Mouse (Mus musculus): ENCODE results near the gene Garnl3. TPM values are rescaled to one million over a fixed set of nuclear protein-coding genes. Genes with fewer than 3 reads are reported as not detected.

Gene Garnl3
- polyA plus RNA-seq, 1 experiment from 2014 or later, result 1.2 TPM

GRCm38 (mm10) chr2:32960273-32960672 is 171.2 kb downstream of the Garnl3 start:
- H3K27ac ChIP-seq, result no peak overlapping the region
- WGBS (ENCODE audit: insufficient replicate concordance), result 70% methylated on average over 4 of the region's 4 CpGs
- no peak for ATAC-seq (ENCODE audit: low read depth)
- peaks cover 32% of the 10 kb centered on the region for H3K36me3 ChIP-seq
- peak overlapping the region; percentile 84 for H3K4me3 ChIP-seq (replicated peaks)
- peaks cover 53% of the 10 kb centered on the region for H3K4me1 ChIP-seq (replicated peaks)
- DNase-seq, result no peak
- no peaks in the 10 kb centered on the region for H3K27me3 ChIP-seq
- peak overlapping the region; percentile 97 for H3K4me2 ChIP-seq
- peak overlapping the region; percentile 95 for H3K9ac ChIP-seq
- H3K9me3 ChIP-seq (replicated peaks), result no peaks in the 10 kb centered on the region

- ATAC-seq (ENCODE audit: low read depth) (no peak), DNase-seq (no peak)
- H3K9me3 ChIP-seq (replicated peaks), result peaks cover 4% of the 10 kb centered on the region; the same call in 1 of the 2 replicates
- no peak overlapping the region for H3K4me2 ChIP-seq
- 60% methylated on average over 8 of the region's 8 CpGs for WGBS (ENCODE audit: insufficient replicate concordance)
- no peak overlapping the region for H3K9ac ChIP-seq
- no peak overlapping the region for H3K4me3 ChIP-seq (replicated peaks)
- peaks cover 24% of the 10 kb centered on the region for H3K4me1 ChIP-seq (replicated peaks)
- H3K27me3 ChIP-seq, result no peaks in the 10 kb centered on the region
- peaks cover 30% of the 10 kb centered on the region for H3K36me3 ChIP-seq
- no peak overlapping the region for H3K27ac ChIP-seq
Measured at GRCm38 (mm10) chr2:32957344-32957743, 174.1 kb downstream of the Garnl3 start.

- peaks cover 4% of the 10 kb centered on the region; the same call in 1 of the 2 replicates for H3K9me3 ChIP-seq (replicated peaks)
- ATAC-seq (ENCODE audit: low read depth), result no peak
- no peaks in the 10 kb centered on the region for H3K27me3 ChIP-seq
- peaks cover 2% of the 10 kb centered on the region; the same call in 1 of the 2 replicates for H3K4me1 ChIP-seq (replicated peaks)
- no peak overlapping the region for H3K27ac ChIP-seq
- no peak overlapping the region for H3K9ac ChIP-seq
- 81% methylated on average over 2 of the region's 2 CpGs for WGBS (ENCODE audit: insufficient replicate concordance)
- DNase-seq, result no peak
- peaks cover 37% of the 10 kb centered on the region for H3K36me3 ChIP-seq
- H3K4me3 ChIP-seq (replicated peaks), result no peak overlapping the region
- no peak overlapping the region for H3K4me2 ChIP-seq
Measured at GRCm38 (mm10) chr2:32954581-32954980, 176.9 kb downstream of the Garnl3 start.

GRCm38 (mm10) chr2:32947454-32947853 is 184.0 kb downstream of the Garnl3 start:
- 81% methylated on average over 11 of the region's 11 CpGs for WGBS (ENCODE audit: insufficient replicate concordance)
- Histone ChIP-seq H3K9ac (no peak overlapping the region), H3K9me3 (replicated peaks) (no peaks in the 10 kb centered on the region), H3K4me3 (replicated peaks) (no peak overlapping the region), H3K36me3 (peaks cover 36% of the 10 kb centered on the region), H3K27ac (no peak overlapping the region), H3K4me2 (no peak overlapping the region), H3K4me1 (replicated peaks) (no peaks in the 10 kb centered on the region; the same call in 1 of the 2 replicates), H3K27me3 (no peaks in the 10 kb centered on the region)
- ATAC-seq (ENCODE audit: low read depth) (no peak), DNase-seq (no peak)

- DNase-seq (no peak), ATAC-seq (ENCODE audit: low read depth) (no peak)
- no peak overlapping the region for H3K4me2 ChIP-seq
- H3K4me1 ChIP-seq (replicated peaks), result no peaks in the 10 kb centered on the region
- no peak overlapping the region for H3K4me3 ChIP-seq (replicated peaks)
- H3K9ac ChIP-seq, result no peak overlapping the region
- H3K27me3 ChIP-seq, result no peaks in the 10 kb centered on the region
- no peak overlapping the region for H3K27ac ChIP-seq
- peaks cover 31% of the 10 kb centered on the region for H3K36me3 ChIP-seq
- H3K9me3 ChIP-seq (replicated peaks), result no peaks in the 10 kb centered on the region
- WGBS (ENCODE audit: insufficient replicate concordance), result 71% methylated on average over 4 of the region's 4 CpGs
Measured at GRCm38 (mm10) chr2:32940483-32940882, 191.0 kb downstream of the Garnl3 start.

- Histone ChIP-seq H3K4me2 (no peak overlapping the region), H3K27ac (no peak overlapping the region), H3K4me1 (replicated peaks) (no peaks in the 10 kb centered on the region), H3K36me3 (peaks cover 22% of the 10 kb centered on the region), H3K9ac (no peak overlapping the region), H3K27me3 (no peaks in the 10 kb centered on the region), H3K4me3 (replicated peaks) (no peak overlapping the region), H3K9me3 (replicated peaks) (no peaks in the 10 kb centered on the region)
- WGBS (ENCODE audit: insufficient replicate concordance), result 39% methylated on average over 5 of the region's 5 CpGs
- peak; percentile 46 for DNase-seq
- peak; percentile 55; the same call in 1 of the 2 replicates for ATAC-seq (ENCODE audit: low read depth)
Measured at GRCm38 (mm10) chr2:32939418-32939817, 192.0 kb downstream of the Garnl3 start.

- no peak for ATAC-seq (ENCODE audit: low read depth)
- H3K36me3 ChIP-seq, result peaks cover 24% of the 10 kb centered on the region
Measured at GRCm38 (mm10) chr2:32938741-32939140, 192.7 kb downstream of the Garnl3 start.

More at GRCm38 (mm10) chr2:32938741-32939140, 192.7 kb downstream of the Garnl3 start:
- WGBS (ENCODE audit: insufficient replicate concordance), result 77% methylated on average over 5 of the region's 5 CpGs
- no peak overlapping the region for H3K9ac ChIP-seq
- H3K4me2 ChIP-seq, result no peak overlapping the region
- no peaks in the 10 kb centered on the region for H3K9me3 ChIP-seq (replicated peaks)
- DNase-seq, result no peak
- no peak overlapping the region for H3K4me3 ChIP-seq (replicated peaks)
- no peaks in the 10 kb centered on the region for H3K4me1 ChIP-seq (replicated peaks)
- H3K27me3 ChIP-seq, result no peaks in the 10 kb centered on the region
- no peak overlapping the region for H3K27ac ChIP-seq

Other genes starting within 250 kb of the Garnl3 start
- 141 and 148 TPM in 2 replicates for gene Rpl12, start 170.1 kb downstream of the Garnl3 start, polyA plus RNA-seq (2015; fragmentation: Nextera tagmentation; extraction: Ambion mirVana)
- gene Lrsam1, start 170.0 kb downstream of the Garnl3 start, polyA plus RNA-seq (2015; fragmentation: Nextera tagmentation; extraction: Ambion mirVana), result 2.0 and 3.0 TPM in 2 replicates
- 9.0 and 9.9 TPM in 2 replicates for gene Slc2a8, start 149.6 kb downstream of the Garnl3 start, polyA plus RNA-seq (2015; fragmentation: Nextera tagmentation; extraction: Ambion mirVana)
- 2.6 and 3.0 TPM in 2 replicates for gene Angptl2, start 84.4 kb upstream of the Garnl3 start, polyA plus RNA-seq (2015; fragmentation: Nextera tagmentation; extraction: Ambion mirVana)
- 0.63 TPM in 2 replicates for gene Ralgps1, start 239.8 kb upstream of the Garnl3 start, polyA plus RNA-seq (2015; fragmentation: Nextera tagmentation; extraction: Ambion mirVana)

All from liver, embryonic 13.5 days (tissue).